Mouse (Mus musculus) cortical plate, adult 2 months (tissue): ENCODE measurements around the gene Kif24.

Experiments
- CTCF ChIP-seq: fragments of 200-500 bp; IDR thresholded peaks from 2 replicates; pipeline ENCODE4 v1.5.1; 2011; ENCODE audit warnings: mild to moderate bottlenecking, control low read depth, low read length; ENCODE audit not compliant: insufficient read depth; ENCODE audit errors: extremely low read depth
- POLR2A ChIP-seq: fragments of 200-500 bp; IDR thresholded peaks from 2 replicates; pipeline ENCODE4 v1.6.1; 2011; ENCODE audit warnings: mild to moderate bottlenecking, low read length, control low read depth; ENCODE audit not compliant: insufficient read depth; ENCODE audit errors: extremely low read depth

GRCm38 (mm10) chr4:41504325-41504724 lies 39.6 kb upstream of the Kif24 start:
- TF ChIP-seq CTCF (no peak), POLR2A (no peak)
